Mouse (Mus musculus) bone marrow, adult 2 months (tissue): ENCODE data around the gene Hrct1. TPM values are rescaled to one million over a fixed set of nuclear protein-coding genes. Genes with fewer than 3 reads are reported as not detected.

ENCODE experiments used
- H3K27ac ChIP-seq: fragments of 200-500 bp; 2 replicates; pipeline ENCODE4 v1.5.1; 2012; ENCODE audit warnings: low read depth, mild to moderate bottlenecking, control low read depth, inconsistent platforms, low read length; ENCODE audit not compliant: control insufficient read depth, poor library complexity, insufficient read depth
- H3K4me1 ChIP-seq: fragments of 200-500 bp; 2 replicates; pipeline ENCODE4 v1.6.1; 2011; ENCODE audit warnings: low read length; ENCODE audit not compliant: control insufficient read depth, insufficient read depth
- H3K4me3 ChIP-seq: fragments of 200-500 bp; replicated peaks from 2 replicates; pipeline ENCODE3; 2011; ENCODE audit warnings: mild to moderate bottlenecking, low read depth, low read length, control low read depth; ENCODE audit not compliant: control insufficient read depth
- CTCF ChIP-seq: fragments of 200-500 bp; IDR thresholded peaks from 2 replicates; pipeline ENCODE4 v1.5.1; 2011; ENCODE audit warnings: low read length, control low read depth; ENCODE audit not compliant: control insufficient read depth, insufficient read depth
- POLR2A ChIP-seq: fragments of 200-500 bp; IDR thresholded peaks from 2 replicates; pipeline ENCODE4 v1.6.1; 2011; ENCODE audit warnings: low read depth, mild to moderate bottlenecking, control low read depth, low read length, borderline replicate concordance; ENCODE audit not compliant: control insufficient read depth
- WGBS: fragments of 180-500 bp; shearing (Covaris S2); methylation state at CpG from one replicate; pipeline ENCODE4 v1.1.7; 2018; 5-methylcytosine and 5-hydroxymethylcytosine counted together
- polyA plus RNA-seq: library from polyadenylated mRNA; stranded (reverse); fragments of >200 nt; gene quantifications from 2 replicates; pipeline ENCODE4 v1.2.4, GENCODE M21; 2011; ENCODE audit warnings: low replicate concordance; ENCODE audit not compliant: missing spikeins, insufficient read depth, insufficient read length

Hrct1 gene
- polyA plus RNA-seq, 1 experiment, result 6.3 TPM

DNA sequence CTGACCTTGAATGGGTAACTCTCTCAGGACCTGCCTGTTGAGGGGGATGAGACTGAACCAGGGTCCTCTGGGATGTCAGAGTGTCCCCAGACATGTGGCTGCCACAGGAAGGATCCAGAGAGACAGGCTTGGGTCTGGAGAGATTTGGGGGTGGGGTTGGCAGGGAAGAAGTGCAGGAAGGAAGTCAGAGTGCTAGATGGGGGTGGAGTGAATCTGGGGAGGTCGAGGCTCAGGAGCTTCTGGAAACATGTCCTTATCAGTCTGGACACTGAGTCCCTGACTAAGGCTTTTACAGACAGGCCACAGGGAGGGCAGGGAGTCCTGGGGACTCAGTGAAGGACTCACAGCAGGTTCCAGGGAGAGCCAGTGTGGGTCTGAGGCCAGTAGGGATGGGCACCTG is 5.2 kb downstream of the Hrct1 start:
- H3K27ac ChIP-seq, result no peak overlapping the region
- 4% methylated on average over 1 of the region's 1 CpGs for WGBS
- H3K4me1 ChIP-seq, result no peaks in the 10 kb centered on the region

DNA sequence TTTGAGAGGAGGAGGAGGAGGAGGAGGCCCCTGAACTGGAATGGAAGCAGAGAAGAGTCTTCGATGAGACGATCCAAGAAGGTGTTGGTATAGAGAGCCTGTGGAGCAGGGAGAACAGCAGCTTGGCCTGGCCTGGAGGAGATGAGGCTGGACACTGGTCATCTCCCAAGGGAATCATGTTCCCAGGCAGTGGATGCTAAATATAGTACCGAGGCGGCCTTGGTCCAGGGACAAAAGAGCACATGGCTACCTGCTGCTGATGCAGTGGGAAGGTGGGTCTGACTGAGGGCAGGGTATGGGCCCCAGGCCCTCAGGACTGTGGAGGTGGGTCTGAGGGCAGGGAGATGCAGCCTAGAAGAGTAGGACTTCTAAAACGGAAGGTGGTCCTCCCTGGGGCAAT is 6.2 kb downstream of the Hrct1 start:
- 83% methylated on average over 5 of the region's 5 CpGs for WGBS

More for the DNA sequence above, 5.2 kb downstream of the Hrct1 start:
- TF ChIP-seq POLR2A, result no peak
- TF ChIP-seq CTCF, result no peak
- no peak overlapping the region for H3K4me3 ChIP-seq

DNA sequence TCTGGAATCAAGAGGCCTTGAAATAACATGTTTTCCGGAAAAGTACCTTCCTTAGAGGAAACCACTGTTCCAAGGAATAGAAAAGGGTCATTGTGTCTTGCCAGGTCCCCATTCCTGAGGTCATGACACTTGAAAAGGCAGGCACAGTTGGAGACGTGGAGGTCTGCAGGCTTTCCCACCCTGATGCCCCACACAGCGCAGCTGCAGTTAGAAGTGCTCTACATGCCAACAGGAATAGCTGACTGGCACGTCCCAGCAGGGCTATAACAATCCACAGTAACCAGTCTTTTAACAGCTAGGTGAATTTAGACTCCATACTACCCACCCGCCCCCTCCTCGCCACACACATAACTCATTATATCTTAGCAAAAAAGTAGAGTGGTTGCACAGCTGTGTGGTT is 10.2 kb downstream of the Hrct1 start:
- no peak overlapping the region for H3K27ac ChIP-seq
- TF ChIP-seq CTCF, result no peak
- TF ChIP-seq POLR2A, result no peak
- no peak overlapping the region for H3K4me3 ChIP-seq
- H3K4me1 ChIP-seq, result no peaks in the 10 kb centered on the region
- 72% methylated on average over 6 of the region's 6 CpGs for WGBS

More for the DNA sequence above, 6.2 kb downstream of the Hrct1 start:
- no peak for TF ChIP-seq POLR2A
- TF ChIP-seq CTCF, result no peak
- Histone ChIP-seq H3K4me1 (no peaks in the 10 kb centered on the region), H3K27ac (no peak overlapping the region), H3K4me3 (no peak overlapping the region)

DNA sequence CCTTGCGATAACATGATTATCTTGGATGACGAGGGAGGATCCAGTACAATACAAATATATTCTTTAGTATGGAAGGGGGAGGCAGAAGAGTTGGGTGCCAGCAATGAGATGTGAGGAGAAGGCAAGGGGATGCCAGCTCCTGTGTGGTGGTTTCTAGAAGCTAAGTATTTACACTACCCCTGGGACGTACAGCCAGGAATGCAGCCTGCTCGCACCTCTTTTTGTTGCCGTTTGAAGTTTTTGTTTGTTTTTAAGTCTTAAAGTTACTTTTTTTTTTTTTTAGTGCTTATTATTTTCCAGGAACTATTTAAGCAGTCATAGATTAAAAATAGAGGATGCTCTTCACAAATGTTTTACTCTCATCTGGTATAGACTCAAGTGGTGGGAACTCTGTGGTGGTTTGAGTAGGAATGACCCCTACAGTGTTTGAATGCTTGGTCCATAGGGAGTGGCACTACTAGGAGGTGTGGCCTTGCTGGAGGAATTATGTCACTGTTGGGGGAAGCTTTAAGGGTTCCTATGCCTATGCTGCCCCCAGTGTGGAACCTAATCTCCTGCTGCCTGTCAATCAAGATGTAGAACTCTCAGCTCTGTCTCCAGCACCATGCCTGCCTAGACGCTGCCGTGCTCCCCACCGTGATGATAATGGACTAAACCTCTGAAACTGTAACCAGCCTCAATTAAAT is 12.1 kb downstream of the Hrct1 start:
- H3K4me3 ChIP-seq, result no peak overlapping the region
- no peaks in the 10 kb centered on the region for H3K4me1 ChIP-seq
- 75% methylated on average over 8 of the region's 8 CpGs for WGBS
- TF ChIP-seq CTCF (no peak), POLR2A (no peak)
- H3K27ac ChIP-seq, result no peak overlapping the region

DNA sequence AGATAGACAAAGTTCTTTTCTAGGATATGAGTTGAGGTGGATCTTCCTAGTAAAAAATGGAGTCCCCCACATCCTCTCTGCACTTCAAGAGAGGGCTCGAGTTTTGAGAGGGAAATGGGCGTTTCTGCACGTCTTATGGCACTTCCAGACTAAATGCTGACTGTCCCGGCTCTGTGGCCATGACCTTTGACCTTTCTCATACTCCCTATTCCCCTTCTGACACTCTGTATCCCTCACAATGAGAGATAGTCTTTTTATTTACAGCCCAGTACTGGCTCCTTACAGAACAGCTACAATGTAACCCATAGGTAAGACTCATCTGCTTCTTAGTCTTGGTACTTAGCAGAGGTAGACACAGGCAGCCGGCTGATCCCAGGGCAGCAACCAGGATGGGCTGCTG is 14.5 kb downstream of the Hrct1 start:
- Histone ChIP-seq H3K4me3 (no peak overlapping the region), H3K4me1 (no peaks in the 10 kb centered on the region; the same call in 1 of the 2 replicates), H3K27ac (no peak overlapping the region)
- WGBS, result 63% methylated on average over 5 of the region's 5 CpGs
- no peak for TF ChIP-seq CTCF

DNA sequence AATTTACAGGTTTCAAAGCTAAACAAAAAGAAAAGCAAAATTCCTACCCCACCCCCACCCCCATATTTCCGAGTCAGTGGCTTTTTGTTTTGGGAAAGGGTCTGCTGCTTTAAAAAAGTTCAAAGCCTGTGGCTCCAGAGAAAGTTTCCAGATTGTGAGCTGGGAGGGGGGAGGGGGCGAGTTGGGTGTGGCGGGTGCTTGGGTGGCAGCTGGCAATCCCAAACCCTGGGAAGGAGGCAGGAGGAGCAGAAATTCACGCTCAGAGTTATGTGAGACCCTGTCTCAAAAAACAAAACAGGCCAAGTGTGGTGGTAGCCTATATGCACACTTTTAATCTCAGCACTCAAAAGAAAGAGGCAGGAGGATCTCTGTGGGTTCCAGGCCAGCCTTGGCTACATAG is 15.6 kb downstream of the Hrct1 start:
- no peaks in the 10 kb centered on the region; the same call in 1 of the 2 replicates for H3K4me1 ChIP-seq
- WGBS, result 74% methylated on average over 4 of the region's 4 CpGs
- TF ChIP-seq CTCF (no peak), POLR2A (no peak)
- no peak overlapping the region for H3K4me3 ChIP-seq
- H3K27ac ChIP-seq, result no peak overlapping the region

DNA sequence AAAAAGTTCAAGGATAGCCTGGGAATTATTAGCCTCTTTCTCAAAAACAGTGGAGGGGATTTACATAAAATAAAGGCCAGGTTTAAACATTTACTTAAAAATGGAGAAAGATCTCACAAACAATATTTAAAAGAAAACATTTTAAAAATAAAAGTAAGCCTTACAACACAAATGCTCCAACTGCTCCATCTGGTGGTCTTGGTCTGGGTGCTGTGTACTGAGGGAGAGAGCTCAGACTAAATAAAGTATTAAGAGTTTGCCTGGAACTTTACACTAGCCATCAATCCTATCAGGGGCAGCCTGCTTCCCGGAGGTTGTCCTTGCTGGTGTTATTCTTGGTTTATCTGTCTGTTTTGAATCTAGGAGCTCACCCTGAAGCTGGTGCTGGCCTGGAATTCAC is 16.1 kb downstream of the Hrct1 start:
- Histone ChIP-seq H3K27ac (no peak overlapping the region), H3K4me3 (no peak overlapping the region), H3K4me1 (no peaks in the 10 kb centered on the region; the same call in 1 of the 2 replicates)
- WGBS, result 66% methylated on average over 1 of the region's 1 CpGs
- no peak for TF ChIP-seq CTCF
- no peak for TF ChIP-seq POLR2A

DNA sequence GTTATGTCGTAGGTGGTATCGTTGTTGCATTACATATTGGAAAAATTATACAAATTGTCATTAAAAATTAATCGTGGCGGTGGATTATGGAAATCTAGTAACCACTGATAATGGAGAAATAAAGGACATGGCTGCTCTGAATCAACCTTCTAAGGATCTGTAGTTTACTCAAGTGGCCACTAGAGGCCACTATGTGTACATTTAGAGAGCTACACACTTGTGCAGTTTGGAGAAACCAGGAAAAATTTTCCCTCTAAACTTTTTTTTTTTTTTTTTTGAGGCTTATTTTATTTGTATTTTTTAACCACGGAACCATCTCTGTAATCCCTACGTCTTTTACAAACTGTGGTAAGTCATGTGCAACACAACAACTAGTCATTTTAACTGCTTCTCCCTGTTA is 18.2 kb downstream of the Hrct1 start:
- Histone ChIP-seq H3K4me1 (no peaks in the 10 kb centered on the region; the same call in 1 of the 2 replicates), H3K4me3 (no peak overlapping the region), H3K27ac (no peak overlapping the region)
- TF ChIP-seq CTCF, result no peak
- TF ChIP-seq POLR2A, result no peak
- 14% methylated on average over 6 of the region's 6 CpGs for WGBS

DNA sequence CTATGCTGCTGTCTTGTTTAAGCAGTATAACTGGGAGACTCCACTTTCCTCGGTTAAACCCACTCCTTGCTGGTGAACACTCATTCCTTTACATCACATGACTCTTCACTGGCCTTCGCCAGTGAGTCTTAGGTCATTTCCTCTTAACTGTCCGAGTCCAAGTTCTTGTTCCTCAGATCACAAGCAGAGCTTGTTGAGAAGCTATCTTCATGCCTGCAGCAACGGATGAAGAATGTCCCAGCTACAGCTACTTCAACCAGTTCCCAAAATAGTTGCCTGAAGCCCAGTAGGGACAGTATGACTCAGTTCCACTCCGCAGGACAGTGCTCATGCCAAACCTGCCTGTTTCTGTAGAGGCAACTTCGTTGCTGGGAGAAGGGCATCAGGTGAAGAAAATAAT is 30.2 kb downstream of the Hrct1 start:
- TF ChIP-seq CTCF (no peak), POLR2A (no peak)
- Histone ChIP-seq H3K27ac (no peak overlapping the region), H3K4me3 (no peak overlapping the region), H3K4me1 (no peaks in the 10 kb centered on the region)
- 21% methylated on average over 6 of the region's 6 CpGs for WGBS
